Mouse (Mus musculus) effector memory CD4-positive, alpha-beta T cell, adult 5 months (primary cell): ENCODE results near the gene Tpsg1. TPM values are rescaled to one million over a fixed set of nuclear protein-coding genes. Genes with fewer than 3 reads are reported as not detected.

Experiments used
- polyA plus RNA-seq: library from polyadenylated mRNA; unstranded; fragments of 100-300 nt; shearing (Covaris generic); gene quantifications from one replicate; pipeline ENCODE4 v1.2.1, GENCODE M21; 2017

The Tpsg1 gene
- not detected for polyA plus RNA-seq

GRCm38 (mm10) chr17:25368973-25369372, at the start of gene Tpsg1:
TSS of gene Tpsg1 (plus strand) at chr17:25369273.

GRCm38 (mm10) chr17:25345462-25345861, 23.6 kb upstream of the Tpsg1 start, which contains the start of gene Tpsab1:
TSS of gene Tpsab1 (minus strand) at chr17:25345562.

GRCm38 (mm10) chr17:25366005-25366404, 3.1 kb upstream of the Tpsg1 start, which contains the start of gene Tpsb2:
TSS of gene Tpsb2 (plus strand) at chr17:25366305.

Other genes starting within 250 kb of the Tpsg1 start
- not detected for gene Ptx4, start 248.5 kb upstream of the Tpsg1 start, polyA plus RNA-seq
- gene Clcn7, start 235.9 kb upstream of the Tpsg1 start, polyA plus RNA-seq: 25.9 TPM
- not detected for gene Ccdc154, start 206.8 kb upstream of the Tpsg1 start, polyA plus RNA-seq
- gene Gm38655, start 193.8 kb upstream of the Tpsg1 start, polyA plus RNA-seq: not detected
- gene BC003965, start 184.7 kb upstream of the Tpsg1 start, polyA plus RNA-seq: 14.2 TPM
- 53.7 TPM for gene Unkl, start 180.9 kb upstream of the Tpsg1 start, polyA plus RNA-seq
- 117 TPM for gene Gnptg, start 129.1 kb upstream of the Tpsg1 start, polyA plus RNA-seq
- gene Tsr3, start 129.1 kb upstream of the Tpsg1 start, polyA plus RNA-seq: 33.9 TPM
- 199 TPM for gene Baiap3, start 112.9 kb upstream of the Tpsg1 start, polyA plus RNA-seq
- gene Ube2i, start 94.7 kb upstream of the Tpsg1 start, polyA plus RNA-seq: 629 TPM
- not detected for gene Prss34, start 70.9 kb upstream of the Tpsg1 start, polyA plus RNA-seq
- gene Prss28, start 60.6 kb upstream of the Tpsg1 start, polyA plus RNA-seq: not detected
- gene Prss29, start 50.6 kb upstream of the Tpsg1 start, polyA plus RNA-seq: not detected
- not detected for gene Tpsab1, start 23.7 kb upstream of the Tpsg1 start, polyA plus RNA-seq
- gene Tpsb2, start 3.0 kb upstream of the Tpsg1 start, polyA plus RNA-seq: not detected
- gene Cacna1h, start 64.5 kb downstream of the Tpsg1 start, polyA plus RNA-seq: 0.05 TPM
- gene Tekt4, start 85.3 kb downstream of the Tpsg1 start, polyA plus RNA-seq: not detected
- gene Sstr5, start 128.0 kb downstream of the Tpsg1 start, polyA plus RNA-seq: not detected
- 0.16 TPM for gene Sox8, start 201.4 kb downstream of the Tpsg1 start, polyA plus RNA-seq
- gene Lmf1, start 209.8 kb downstream of the Tpsg1 start, polyA plus RNA-seq: 15.5 TPM